Mouse (Mus musculus) MEL (cell line): ENCODE results near the gene Kdm1a.

Source experiments
- KAT2A ChIP-seq: conservative IDR thresholded peaks from 2 replicates; pipeline ENCODE4 v1.6.1; 2012; ENCODE audit warnings: low read depth, low read length, improper control_type of control experiment, inconsistent platforms
- NELFE ChIP-seq: IDR thresholded peaks from 2 replicates; pipeline ENCODE4 v1.6.1; 2011; ENCODE audit warnings: low read depth, low read length, improper control_type of control experiment
- POLR2A ChIP-seq, 2 experiments: IDR thresholded peaks; 2 replicates each; pipeline ENCODE4 v1.6.1; 2011 to 2012; ENCODE audit warnings: low read length in 2 of 2, mild to moderate bottlenecking in 2 of 2, control low read depth in 1 of 2, improper control_type of control experiment in 1 of 2, low read depth in 1 of 2, moderate library complexity in 1 of 2; ENCODE audit not compliant: control insufficient read depth in 1 of 2, insufficient read depth in 1 of 2, poor library complexity in 1 of 2
- ZC3H11A ChIP-seq: IDR thresholded peaks from 2 replicates; pipeline ENCODE4 v1.6.1; 2012; ENCODE audit warnings: low read depth, mild to moderate bottlenecking, inconsistent platforms, low read length, improper control_type of control experiment

- TF ChIP-seq POLR2A (IDR thresholded peaks at IDR 0.05; ENCODE audit: control insufficient read depth in 1 of 2, insufficient read depth in 1 of 2, low read depth in 1 of 2, low read length in 2 of 2, poor library complexity in 1 of 2), result no peak
- no peak for TF ChIP-seq ZC3H11A
- TF ChIP-seq KAT2A, result no peak
- no peak for TF ChIP-seq NELFE
Measured at GRCm38 (mm10) chr4:136546279-136547045, 56.1 kb downstream of the Kdm1a start.
